Mouse (Mus musculus) hindbrain, embryonic 14.5 days (tissue): ENCODE measurements around the gene Klhdc8a. TPM values are rescaled to one million over a fixed set of nuclear protein-coding genes. Genes with fewer than 3 reads are reported as not detected.

ENCODE experiments used
- ATAC-seq: fragments of 200-750 bp; cut with Nextera tagmentation; 2 replicates; pipeline ENCODE4 v1.8.0; 2017; ENCODE audit warnings: moderate number of reproducible peaks, mild to moderate bottlenecking, moderate TSS enrichment, moderate library complexity; ENCODE audit not compliant: low FRiP score
- DNase-seq: peaks from one replicate; pipeline ENCODE4 v3.0.0-alpha.2; 2015; ENCODE audit warnings: low spot score
- H3K27ac ChIP-seq: fragments of 300-500 bp; sonication (generic); 2 replicates; pipeline ENCODE4 v1.5.1; 2014; ENCODE audit warnings: mild to moderate bottlenecking, moderate library complexity
- H3K27me3 ChIP-seq: fragments of 300-500 bp; sonication (generic); 2 replicates; pipeline ENCODE4 v1.6.1; 2014; ENCODE audit warnings: mild to moderate bottlenecking, low read length, mixed read lengths; ENCODE audit not compliant: control insufficient read depth, insufficient read depth
- H3K36me3 ChIP-seq: fragments of 300-500 bp; sonication (generic); replicated peaks from 2 replicates; pipeline ENCODE4 v1.6.1; 2014; ENCODE audit not compliant: control insufficient read depth, insufficient read depth
- H3K4me1 ChIP-seq: fragments of 300-500 bp; sonication (generic); replicated peaks from 2 replicates; pipeline ENCODE4 v1.6.1; 2014; ENCODE audit warnings: antibody characterized with exemption, low read length, mixed read lengths; ENCODE audit not compliant: control insufficient read depth, insufficient read depth
- H3K4me2 ChIP-seq: fragments of 300-500 bp; sonication (generic); replicated peaks from 2 replicates; pipeline ENCODE4 v1.6.1; 2014; ENCODE audit warnings: mild to moderate bottlenecking, moderate library complexity
- H3K4me3 ChIP-seq: fragments of 300-500 bp; sonication (generic); replicated peaks from 2 replicates; pipeline ENCODE4 v1.5.1; 2014; ENCODE audit warnings: mild to moderate bottlenecking, low read length
- H3K9ac ChIP-seq: fragments of 300-500 bp; sonication (generic); 2 replicates; pipeline ENCODE4 v1.6.1; 2014
- H3K9me3 ChIP-seq: fragments of 300-500 bp; sonication (generic); 2 replicates; pipeline ENCODE4 v1.6.1; 2016; ENCODE audit warnings: low read length; ENCODE audit not compliant: control insufficient read depth
- WGBS: fragments of 180-500 bp; shearing (Covaris S2); extraction: QIAGEN DNeasy Blood & Tissue Kit; methylation state at CpG from one replicate; pipeline ENCODE4 v1.1.7; 2014; 5-methylcytosine and 5-hydroxymethylcytosine counted together
- polyA plus RNA-seq: library from polyadenylated mRNA; unstranded; fragments of >200 nt; fragmentation: Nextera tagmentation; extraction: Ambion mirVana; gene quantifications from 2 replicates; pipeline ENCODE4 v1.2.1, GENCODE M21; 2014

The Klhdc8a gene
- 8.5 and 10.4 TPM in 2 replicates for polyA plus RNA-seq

DNA sequence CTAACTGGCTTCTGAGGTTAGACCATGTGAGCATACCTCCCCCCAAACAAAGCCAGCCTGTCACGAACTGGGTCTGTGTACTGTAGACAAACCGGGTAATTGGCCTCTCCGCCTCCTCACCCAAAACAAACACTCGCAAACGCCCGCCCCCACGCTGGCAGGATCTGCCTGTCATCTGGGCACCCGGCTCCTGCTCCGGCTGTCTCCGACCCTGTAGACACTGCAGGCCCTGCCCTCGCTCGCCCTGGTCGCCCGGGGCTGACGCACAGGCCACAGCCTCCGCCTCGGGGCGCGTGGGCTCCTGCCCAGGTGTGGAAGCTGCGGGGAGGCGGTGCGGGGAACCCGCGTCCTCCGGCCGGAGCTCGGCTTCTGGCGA, at the start of gene Klhdc8a:
Gene Klhdc8a, plus strand, starts transcription at position 202 of the 376 bp plus-strand sequence.
- peak; percentile 66 for ATAC-seq
- peak within 1 kb of the TSS; percentile 61 for H3K4me3 ChIP-seq

DNA sequence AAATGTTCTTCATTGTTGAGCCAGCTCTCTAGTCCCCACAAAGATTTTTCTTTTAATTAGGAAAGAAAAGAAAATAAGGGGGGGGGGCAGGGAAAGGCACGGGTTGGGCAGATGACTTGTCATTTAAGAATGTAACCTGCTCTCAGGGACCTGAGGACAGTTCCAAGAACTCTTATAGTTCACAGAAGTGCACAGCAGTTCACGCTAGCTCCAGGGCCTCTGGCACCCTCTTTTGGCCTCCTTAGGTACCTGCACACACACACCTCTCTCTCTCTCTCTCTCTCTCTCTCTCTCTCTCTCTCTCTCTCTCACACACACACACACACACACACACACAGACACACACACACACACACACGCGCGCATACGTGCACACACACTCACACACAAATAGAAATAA, 44.0 kb upstream of the Klhdc8a start:
- 89% methylated on average over 6 of the region's 6 CpGs for WGBS
- Histone ChIP-seq H3K27ac (no peak overlapping the region), H3K4me1 (no peaks in the 10 kb centered on the region), H3K9me3 (no peaks in the 10 kb centered on the region), H3K4me3 (no peak overlapping the region), H3K4me2 (no peak overlapping the region), H3K36me3 (0 out of 2 replicates have a peak, but pooled peaks cover 5% of the 10 kb centered on the region), H3K27me3 (no peaks in the 10 kb centered on the region), H3K9ac (no peak overlapping the region)
- DNase-seq (no peak), ATAC-seq (no peak)

More for the DNA sequence above, at the start of gene Klhdc8a:
- Histone ChIP-seq H3K27ac (peak within 1 kb of the TSS; percentile 76), H3K36me3 (no peaks in the 10 kb centered on the region), H3K9ac (peak within 1 kb of the TSS; percentile 80), H3K4me1 (peaks cover 33% of the 10 kb centered on the region), H3K27me3 (0 out of 2 replicates have a peak, but pooled peaks cover 7% of the 10 kb centered on the region), H3K9me3 (no peaks in the 10 kb centered on the region), H3K4me2 (peak within 1 kb of the TSS; percentile 99)
- DNase-seq = peak; percentile 45
- under 1% methylated on average over 28 of the region's 28 CpGs for WGBS

DNA sequence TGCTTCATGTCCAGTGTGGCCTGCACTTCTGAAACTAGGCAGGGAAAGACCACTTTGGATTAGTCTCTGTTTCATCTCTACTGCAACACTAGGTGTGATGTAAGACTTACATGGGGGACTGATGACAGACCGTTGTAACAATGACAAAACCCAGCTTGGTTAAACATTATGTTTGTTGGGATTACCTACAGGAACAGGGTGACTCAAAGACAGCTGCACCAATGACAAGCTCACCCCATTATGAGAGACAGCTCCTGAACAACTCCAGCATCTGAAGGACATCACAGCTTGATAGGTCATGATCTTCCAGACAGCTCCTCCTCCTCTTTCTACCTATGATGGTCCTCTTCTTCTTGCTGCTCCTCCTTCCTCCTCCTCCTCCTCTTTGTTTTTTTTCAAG, 38.1 kb upstream of the Klhdc8a start:
- Histone ChIP-seq H3K4me3 (no peak overlapping the region), H3K36me3 (0 out of 2 replicates have a peak, but pooled peaks cover 5% of the 10 kb centered on the region), H3K4me2 (no peak overlapping the region), H3K27ac (no peak overlapping the region), H3K27me3 (no peaks in the 10 kb centered on the region), H3K9ac (no peak overlapping the region), H3K4me1 (no peaks in the 10 kb centered on the region), H3K9me3 (no peaks in the 10 kb centered on the region)
- WGBS = 97% methylated on average over 1 of the region's 1 CpGs
- DNase-seq (no peak), ATAC-seq (no peak)

DNA sequence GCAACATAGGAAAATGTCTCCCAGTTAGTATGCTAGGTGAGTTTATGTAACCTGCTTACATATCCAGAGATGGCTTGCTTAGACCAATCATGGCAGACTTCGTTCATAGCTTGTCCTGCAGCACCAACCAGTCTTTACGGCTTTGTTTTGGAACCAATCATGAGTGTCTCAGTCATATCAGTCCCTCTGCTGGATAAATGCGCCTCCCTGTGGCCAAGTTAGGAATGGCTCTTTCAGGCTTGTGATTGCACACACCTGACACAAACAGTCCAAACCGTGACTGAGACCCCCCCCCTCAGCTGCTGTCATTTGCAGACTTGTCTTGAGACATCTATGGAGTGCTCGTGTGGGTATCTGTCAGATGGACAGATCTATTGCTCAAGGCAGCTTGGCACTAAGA, 37.4 kb upstream of the Klhdc8a start:
- ATAC-seq (no peak), DNase-seq (no peak)
- Histone ChIP-seq H3K9me3 (no peaks in the 10 kb centered on the region), H3K4me2 (no peak overlapping the region), H3K27me3 (no peaks in the 10 kb centered on the region), H3K4me3 (no peak overlapping the region), H3K36me3 (0 out of 2 replicates have a peak, but pooled peaks cover 5% of the 10 kb centered on the region), H3K4me1 (no peaks in the 10 kb centered on the region), H3K27ac (no peak overlapping the region), H3K9ac (no peak overlapping the region)
- WGBS = 70% methylated on average over 5 of the region's 5 CpGs

DNA sequence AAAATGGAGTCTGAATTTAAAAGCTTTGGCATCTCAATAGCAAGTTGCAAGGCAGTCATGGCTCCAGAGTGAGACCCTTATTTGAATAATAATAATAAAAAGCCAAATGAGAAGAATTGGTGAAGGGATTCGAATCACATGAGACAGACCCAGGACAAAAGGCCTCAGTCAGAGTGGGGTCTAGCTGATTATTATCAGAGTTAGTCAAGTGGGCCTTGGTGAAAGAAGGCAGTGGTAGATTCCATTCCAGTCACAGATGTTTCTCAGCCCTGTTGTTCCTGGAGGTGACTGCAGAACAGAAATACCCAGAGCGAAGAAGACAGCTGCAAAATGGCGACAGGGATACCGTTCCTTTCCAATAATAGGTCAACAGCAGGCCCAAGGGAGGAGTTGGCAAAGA, 34.8 kb upstream of the Klhdc8a start:
- no peaks in the 10 kb centered on the region for H3K4me1 ChIP-seq
- WGBS = 59% methylated on average over 4 of the region's 4 CpGs

DNA sequence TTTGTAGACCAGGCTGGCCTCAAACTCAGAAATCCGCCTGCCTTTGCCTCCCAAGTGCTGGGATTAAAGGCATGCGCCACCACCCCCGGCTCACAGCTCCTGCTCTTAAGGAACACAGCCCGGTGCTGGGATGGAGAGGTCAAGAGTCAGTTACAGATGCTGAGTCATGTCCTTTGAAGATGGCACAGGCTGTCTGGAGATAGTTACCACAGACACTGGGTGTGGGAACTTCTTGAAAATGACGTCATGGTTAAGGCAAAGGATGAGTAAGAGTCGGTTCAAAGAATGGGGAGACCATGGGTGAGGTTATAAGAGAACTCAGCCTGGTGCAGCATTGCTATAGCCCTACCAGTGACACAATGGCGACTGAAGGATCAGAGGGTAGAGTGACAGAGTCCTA, 33.8 kb upstream of the Klhdc8a start:
- Histone ChIP-seq H3K4me3 (no peak overlapping the region), H3K9ac (no peak overlapping the region), H3K9me3 (no peaks in the 10 kb centered on the region), H3K27me3 (no peaks in the 10 kb centered on the region), H3K27ac (no peak overlapping the region), H3K4me2 (no peak overlapping the region), H3K36me3 (no peaks in the 10 kb centered on the region), H3K4me1 (peaks cover 4% of the 10 kb centered on the region)
- WGBS = 75% methylated on average over 7 of the region's 7 CpGs
- DNase-seq (no peak), ATAC-seq (no peak)

More for the DNA sequence above, 34.8 kb upstream of the Klhdc8a start:
- Histone ChIP-seq H3K36me3 (no peaks in the 10 kb centered on the region), H3K9me3 (no peaks in the 10 kb centered on the region), H3K4me2 (no peak overlapping the region), H3K9ac (no peak overlapping the region), H3K27me3 (no peaks in the 10 kb centered on the region), H3K27ac (no peak overlapping the region), H3K4me3 (no peak overlapping the region)
- ATAC-seq (no peak), DNase-seq (no peak)

DNA sequence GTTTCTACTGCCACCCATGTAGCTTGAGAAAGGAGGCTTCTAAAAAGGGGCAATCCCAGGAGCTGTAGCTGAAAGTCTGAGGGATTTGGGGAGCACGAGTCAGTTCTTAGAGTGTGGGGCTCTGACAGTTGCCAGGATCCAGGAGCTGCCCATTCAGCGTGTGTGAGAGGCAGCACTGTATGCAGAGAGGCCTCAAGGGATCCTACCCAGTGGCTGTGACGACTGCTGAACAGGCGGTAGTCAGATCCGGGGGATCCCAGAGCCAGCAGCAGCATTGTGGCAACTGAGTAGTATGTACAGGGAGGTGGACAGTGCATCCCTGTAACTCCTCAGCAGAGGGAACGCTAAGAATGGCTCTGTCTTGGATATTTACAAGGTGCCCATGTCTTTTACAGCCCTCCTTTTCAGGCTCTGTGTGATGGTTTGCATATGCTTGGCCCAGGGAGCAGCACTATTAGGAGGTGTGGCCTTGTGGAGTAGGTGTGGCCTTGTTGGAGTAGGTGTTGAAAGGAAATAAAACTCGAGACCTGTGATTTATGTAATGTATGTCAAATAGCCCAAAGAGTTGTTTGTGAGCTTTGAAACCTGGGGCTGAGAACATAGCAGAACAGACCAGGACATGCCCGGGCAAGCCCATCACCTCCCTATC, 33.1 kb upstream of the Klhdc8a start:
- H3K9me3 ChIP-seq = no peaks in the 10 kb centered on the region

DNA sequence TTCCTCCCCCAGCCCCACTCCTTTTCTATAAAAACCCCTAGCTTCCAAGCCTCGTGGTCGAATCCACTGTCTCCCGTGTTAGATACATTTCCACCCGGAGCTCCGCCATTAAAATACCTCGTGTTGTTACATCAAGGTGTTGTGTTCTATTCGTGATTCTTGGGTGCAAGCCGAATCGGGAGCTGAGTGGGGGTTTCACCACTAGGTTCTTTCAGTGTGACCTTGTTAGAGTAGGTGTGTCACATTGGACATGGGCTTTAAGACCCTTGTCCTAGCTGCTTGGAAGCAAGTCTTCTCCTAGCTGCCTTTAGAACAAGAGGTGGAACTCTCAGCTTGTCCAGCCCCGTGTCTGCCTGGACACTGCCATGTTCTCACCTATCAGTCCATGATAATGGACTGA, 32.5 kb upstream of the Klhdc8a start:
- no peak for ATAC-seq

More for the DNA sequence above, 33.1 kb upstream of the Klhdc8a start:
- no peak overlapping the region for H3K4me3 ChIP-seq
- DNase-seq = no peak
- H3K27ac ChIP-seq = no peak overlapping the region
- no peak overlapping the region for H3K4me2 ChIP-seq
- WGBS = 57% methylated on average over 8 of the region's 8 CpGs
- H3K27me3 ChIP-seq = no peaks in the 10 kb centered on the region
- ATAC-seq = no peak
- peaks cover 4% of the 10 kb centered on the region for H3K4me1 ChIP-seq
- H3K36me3 ChIP-seq = no peaks in the 10 kb centered on the region
- no peak overlapping the region for H3K9ac ChIP-seq

DNA sequence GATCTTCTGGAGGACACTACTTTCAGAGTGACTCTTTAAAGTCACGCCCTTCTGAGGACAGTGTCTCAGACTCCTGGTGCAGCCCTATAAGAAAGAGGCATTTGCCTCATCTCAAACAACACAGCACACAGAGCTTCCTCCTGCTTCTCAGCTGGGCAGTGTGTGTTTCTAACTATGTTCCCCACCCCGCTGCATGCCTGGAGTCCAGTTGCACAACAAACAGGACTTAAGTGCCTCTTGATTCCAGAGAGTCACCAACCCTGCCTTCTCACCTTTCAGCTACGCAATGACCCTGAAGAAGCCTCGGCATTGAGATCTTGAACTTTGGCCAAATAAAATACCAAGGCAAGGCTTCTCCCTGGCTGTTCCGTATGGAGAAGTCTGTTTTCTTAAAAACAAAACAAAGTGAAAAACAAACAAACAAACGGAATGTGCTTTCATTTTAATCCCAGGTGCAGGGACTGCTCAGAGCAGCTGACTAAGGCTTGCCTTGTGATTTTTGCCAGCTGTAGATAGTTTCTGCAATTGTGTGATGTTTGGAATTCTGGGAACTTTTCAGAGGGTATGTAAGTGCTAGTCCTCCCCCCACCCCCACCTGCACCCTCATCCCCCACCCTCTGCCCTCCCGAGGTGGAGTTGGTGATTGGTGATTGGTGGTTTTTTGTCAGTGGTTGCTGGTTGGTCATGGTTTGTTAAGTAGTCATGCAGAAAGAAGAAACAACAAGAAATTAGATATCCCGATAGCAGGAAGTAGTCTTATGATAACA, 31.5 kb upstream of the Klhdc8a start:
- ATAC-seq = no peak

More for the DNA sequence above, 32.5 kb upstream of the Klhdc8a start:
- H3K36me3 ChIP-seq = no peaks in the 10 kb centered on the region
- 88% methylated on average over 10 of the region's 10 CpGs for WGBS
- H3K9me3 ChIP-seq = no peaks in the 10 kb centered on the region
- H3K27ac ChIP-seq = no peak overlapping the region
- no peaks in the 10 kb centered on the region for H3K27me3 ChIP-seq
- H3K4me3 ChIP-seq = no peak overlapping the region
- DNase-seq = no peak
- peaks cover 4% of the 10 kb centered on the region for H3K4me1 ChIP-seq
- no peak overlapping the region for H3K9ac ChIP-seq
- H3K4me2 ChIP-seq = no peak overlapping the region

More for the DNA sequence above, 31.5 kb upstream of the Klhdc8a start:
- Histone ChIP-seq H3K4me2 (no peak overlapping the region), H3K4me3 (no peak overlapping the region), H3K27ac (no peak overlapping the region), H3K9me3 (no peaks in the 10 kb centered on the region), H3K27me3 (no peaks in the 10 kb centered on the region), H3K4me1 (peaks cover 4% of the 10 kb centered on the region), H3K9ac (no peak overlapping the region), H3K36me3 (no peaks in the 10 kb centered on the region)
- WGBS = 67% methylated on average over 8 of the region's 8 CpGs
- no peak for DNase-seq
